Mouse (Mus musculus) CD8-positive naive resting alpha-beta T cell, adult 2 months (primary cell): ENCODE results near the gene Zfp239.
A peak's percentile ranks its signal among the peaks of the same experiment; 100 is the strongest.
"Not testable (repeated sequence)": the region's sequence is repeated elsewhere in the genome, so short reads cannot be mapped to it uniquely, and the experiment has no call there.

Experiments
- DNase-seq, 2 experiments: peaks; one replicate each; pipeline ENCODE4 v3.0.0; 2022; ENCODE audit warnings: low read depth in 2 of 2, low spot score in 2 of 2

Gene Zfp239

DNA sequence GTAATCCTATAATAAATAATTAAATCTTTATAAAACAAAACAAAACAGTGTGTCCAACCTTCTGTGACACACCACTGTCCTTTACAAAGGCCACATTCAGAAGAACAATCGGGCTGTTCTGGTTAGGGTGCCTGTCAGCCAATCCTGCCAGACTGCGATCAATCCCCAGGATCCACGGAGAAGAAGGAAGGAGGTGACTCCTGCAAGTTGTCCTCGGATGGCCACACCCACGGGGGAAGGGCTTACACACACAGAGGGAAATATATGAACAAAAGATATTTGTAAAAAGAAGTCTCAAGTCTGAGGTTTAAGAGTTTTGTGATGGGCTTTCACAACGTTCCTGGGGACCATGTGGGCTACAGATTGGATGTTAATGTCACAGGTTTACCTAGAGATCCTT, at the start of gene Zfp239:
Zfp239 (plus strand) TSS at position 253 of the 400 bp plus-strand sequence.
- no peak for DNase-seq

DNA sequence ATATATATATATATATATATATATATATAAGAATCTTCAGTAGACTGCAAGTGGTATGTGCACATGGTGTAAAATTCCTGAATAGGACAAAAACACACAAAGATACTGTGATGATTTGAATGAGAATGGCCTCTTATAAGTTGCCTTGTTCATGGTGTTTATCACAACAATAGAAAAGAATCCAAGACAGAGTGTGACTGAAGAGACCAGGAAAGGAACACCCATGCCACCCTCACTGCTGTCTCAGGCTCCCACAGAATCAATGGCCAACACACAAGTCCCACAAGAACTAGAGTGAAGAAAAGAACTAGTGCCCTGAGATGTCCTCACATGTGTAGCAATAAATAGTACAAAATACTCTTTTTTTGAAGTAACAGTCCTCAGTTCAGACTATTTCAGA, 47.2 kb upstream of the Zfp239 start:
- no peak for DNase-seq

DNA sequence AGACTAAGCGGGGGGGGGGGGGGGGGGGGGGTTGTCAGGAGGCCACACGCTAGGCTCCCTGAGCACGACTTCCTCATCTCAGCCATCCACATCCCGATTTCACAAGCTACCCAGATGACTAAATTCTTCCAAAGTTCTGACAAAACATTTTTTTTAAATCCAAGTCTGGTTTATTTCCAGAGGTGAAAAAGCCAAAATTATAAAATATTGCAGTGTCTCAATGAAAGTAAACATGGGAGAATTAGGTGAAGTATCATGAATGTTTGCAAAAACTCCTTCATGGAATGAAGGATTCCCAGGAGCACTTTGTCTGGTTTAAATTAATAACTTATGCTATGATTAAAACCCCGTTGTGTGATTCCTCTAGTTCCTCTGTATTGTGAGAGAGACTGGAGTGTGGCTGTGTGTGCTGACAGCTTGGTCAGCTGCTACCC, 44.8 kb upstream of the Zfp239 start:
- no peak for DNase-seq

DNA sequence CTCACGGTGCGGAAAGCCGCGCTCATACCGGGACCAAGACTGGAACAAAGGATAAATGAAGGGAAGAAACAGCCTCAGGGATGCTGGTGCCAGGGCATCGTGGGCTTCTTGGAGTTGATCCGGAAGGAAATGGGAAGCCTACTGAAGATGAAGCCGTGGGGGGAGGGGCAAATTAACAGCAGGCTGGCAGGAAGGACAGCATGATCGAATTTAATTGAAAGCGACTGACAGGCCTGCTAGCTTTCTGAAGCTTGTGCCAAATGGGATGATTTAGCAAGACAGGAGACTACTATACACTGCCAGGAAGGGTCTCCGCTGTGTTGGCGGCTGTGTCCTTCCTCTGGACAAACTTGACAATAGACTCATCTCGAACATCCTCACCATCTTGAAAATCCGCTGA, 41.6 kb upstream of the Zfp239 start:
- DNase-seq = no peak

DNA sequence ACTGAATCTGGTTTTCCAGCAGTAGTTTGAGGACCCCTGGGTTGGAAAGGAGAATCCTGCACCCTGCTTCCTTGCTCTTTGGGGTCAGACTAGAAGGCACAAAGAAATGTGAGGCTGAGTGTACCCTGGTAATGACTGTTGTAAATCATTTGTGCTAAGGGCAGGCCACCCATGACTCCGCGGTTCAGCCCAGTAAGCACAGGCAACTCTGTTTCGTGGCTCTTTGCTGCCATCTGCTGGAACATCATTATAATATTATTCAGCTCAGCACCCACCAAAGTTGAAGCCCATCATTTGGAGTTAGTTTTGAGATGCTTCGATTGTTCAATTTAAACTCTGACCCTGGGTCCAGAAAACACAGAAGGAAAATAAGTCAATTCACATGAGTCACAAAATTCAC, 36.5 kb upstream of the Zfp239 start:
- peak; percentile 53 for DNase-seq

DNA sequence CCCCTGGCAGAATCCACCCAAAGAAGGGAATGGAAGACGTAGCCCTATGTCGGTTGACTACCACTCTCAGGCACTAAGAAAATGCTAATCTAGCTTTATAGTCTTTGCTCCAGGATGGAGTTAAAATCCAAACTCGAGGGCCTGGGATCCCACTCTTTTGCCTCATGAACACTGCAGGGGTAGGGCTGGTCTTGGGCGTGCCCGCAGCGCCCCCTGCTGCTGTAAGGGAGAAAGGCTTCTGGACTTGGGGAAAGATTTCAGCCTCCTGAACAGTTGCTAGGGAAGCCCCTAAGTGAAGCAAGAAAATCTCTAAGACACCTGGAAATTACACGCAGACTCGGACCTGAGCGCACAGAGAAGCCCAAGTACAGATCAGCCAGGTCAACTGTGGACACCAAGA, 33.6 kb upstream of the Zfp239 start:
- DNase-seq = peak; percentile 16 to 33

DNA sequence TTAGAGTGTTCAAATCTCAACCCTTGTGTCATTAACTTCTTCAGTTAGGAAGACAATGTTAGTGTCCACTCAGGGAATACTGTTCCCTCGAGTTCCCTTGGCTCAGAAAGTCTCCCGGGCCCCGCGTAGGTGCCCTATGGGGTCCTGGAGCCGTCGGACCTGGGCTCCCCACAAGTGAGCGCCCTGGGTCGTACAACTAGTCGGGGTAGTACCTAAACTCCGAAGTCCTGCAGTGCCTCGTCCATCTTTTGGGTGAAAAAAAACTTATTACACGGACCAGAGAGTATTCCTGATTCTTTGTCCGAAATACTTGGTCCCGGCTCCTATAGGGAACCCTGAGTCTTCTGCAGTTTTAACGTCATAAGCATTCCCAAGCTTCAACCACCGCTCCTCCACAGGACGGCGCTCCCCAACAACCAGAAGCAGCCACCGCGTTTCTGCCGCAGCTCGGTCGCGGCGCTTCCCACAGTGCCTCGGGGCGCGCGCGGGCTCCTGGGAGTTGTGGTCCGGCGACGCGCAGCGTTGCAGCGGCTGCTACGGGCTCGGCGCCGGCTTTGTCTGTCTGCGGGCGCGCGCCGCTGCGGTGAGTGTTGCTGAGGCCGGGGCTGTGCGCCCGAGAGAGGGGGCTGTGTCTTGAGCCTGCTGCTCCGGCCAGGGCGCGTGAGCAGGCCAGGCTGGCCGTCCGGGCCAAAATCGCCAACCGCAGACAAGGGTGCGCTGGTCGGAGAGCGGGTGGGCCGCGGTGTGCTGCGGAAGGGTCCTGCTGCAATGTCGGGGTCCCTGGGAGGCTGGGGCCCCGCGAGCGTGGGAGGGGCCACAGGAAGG, 21.0 kb upstream of the Zfp239 start, which contains the start of gene Zfp637:
Zfp637 (plus strand) TSS at position 495 of the 825 bp plus-strand sequence.
- DNase-seq = peak; percentile 73 to 80

DNA sequence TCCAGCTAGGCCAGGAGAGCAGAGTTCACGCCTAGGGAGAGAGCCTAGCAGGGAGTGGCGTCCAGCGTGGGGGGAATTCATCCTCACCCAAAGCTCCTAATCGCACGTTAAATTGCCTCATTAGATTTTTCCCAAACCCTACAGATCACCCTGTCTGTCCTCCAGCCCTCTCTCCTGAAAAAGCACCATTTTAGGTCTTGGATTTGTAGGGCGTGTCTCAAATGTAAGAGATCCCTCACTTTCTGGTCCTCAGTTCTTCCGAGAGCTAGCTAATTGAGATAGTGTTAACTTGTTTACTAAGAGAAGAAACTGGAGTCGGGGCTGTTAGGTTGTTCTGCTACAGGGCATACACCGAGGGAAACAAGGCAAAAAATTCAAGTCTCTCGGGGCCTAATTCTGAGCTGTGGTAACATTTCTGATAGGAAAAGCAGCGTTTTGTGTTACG, 20.4 kb upstream of the Zfp239 start:
- DNase-seq = no peak

DNA sequence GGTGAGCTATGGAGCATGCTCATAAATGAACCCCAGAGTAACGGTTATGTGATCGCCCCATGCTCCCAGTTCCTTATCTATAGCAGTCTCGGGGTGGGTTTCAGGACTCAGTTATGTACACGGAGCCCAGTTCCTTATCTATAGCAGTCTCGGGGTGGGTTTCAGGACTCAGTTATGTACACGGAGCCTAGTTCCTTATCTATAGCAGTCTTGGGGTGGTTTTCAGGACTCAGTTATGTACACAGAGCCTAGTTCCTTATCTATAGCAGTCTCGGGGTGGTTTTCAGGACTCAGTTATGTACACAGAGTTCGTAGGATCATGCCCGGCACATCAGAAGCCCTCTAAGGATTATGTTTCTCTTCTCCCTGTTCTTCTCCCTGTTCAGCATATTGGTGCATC, 17.3 kb upstream of the Zfp239 start:
- DNase-seq = no peak

DNA sequence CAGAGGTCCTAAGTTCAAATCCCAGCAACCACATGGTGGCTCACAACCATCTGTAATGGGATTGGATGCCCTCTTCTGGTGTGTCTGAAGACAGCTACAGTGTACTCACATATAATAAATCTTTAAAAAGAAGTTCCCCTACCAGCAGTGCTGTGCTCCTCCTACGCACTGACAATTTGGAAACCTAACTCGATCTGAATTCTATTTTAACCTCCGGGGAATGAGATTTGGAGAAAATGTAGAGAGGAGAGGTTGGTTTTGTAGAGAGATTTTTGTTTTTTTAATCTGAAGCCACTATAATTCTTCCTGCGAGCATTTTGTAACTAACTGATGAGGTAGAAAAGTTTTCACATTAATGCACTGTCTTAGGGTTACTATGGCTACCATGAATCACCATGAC, 15.2 kb upstream of the Zfp239 start:
- DNase-seq = not testable (repeated sequence)

DNA sequence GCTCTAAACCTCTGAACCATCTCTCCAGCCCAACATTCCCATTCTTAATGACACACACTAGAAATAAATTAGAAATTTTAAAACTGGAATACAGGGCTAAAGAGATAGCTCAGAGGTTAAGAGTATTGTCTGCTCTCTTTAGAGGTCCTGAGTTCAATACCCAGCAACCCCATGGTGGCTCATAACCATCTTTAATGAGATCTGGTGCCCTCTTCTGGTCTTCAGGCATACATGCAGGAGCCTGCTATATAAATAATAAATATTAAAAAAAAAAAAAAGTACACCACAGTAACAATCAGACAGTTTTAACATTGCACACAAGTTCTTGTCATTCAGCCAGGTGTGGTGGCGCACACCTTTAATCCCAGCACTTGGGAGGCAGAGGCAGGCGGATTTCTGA, 14.1 kb upstream of the Zfp239 start:
- no peak for DNase-seq

DNA sequence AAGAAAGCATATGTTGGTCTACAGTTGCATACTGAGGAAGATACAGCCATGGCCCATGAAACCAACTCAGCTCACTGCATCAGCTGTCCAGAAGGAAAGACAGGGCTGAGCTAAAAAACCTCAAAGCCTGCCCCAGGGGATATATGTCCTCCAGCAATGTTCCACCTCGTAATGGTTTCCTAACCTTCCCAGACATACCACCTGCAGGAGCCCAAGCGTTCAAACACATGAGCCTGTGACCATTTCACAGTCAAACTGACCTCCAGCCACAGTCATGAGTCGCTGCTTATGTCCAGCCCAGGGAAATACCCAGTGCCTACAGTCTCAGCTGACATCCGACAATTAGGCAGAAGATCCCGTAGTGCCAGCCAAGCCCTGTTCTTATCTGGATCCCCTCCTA, 13.3 kb upstream of the Zfp239 start:
- DNase-seq = no peak

DNA sequence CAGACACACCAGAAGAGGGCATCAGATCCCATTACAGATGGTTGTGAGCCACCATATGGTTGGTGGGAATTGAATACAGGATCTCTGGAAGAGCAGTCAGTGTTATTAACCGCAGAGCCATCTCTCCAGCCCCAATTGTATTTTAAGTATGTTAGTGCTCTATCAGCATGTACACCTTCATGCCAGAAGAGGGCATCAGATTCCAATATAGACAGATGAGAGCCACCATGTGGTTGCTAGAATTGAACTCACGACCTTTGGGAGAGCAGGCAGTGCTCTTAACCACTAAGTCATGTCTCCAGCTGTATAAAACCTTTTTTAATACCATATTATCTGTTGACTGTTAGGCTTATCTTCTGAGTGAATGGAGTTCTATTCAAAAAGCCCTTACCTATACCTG, 10.2 kb upstream of the Zfp239 start:
- DNase-seq = no peak

DNA sequence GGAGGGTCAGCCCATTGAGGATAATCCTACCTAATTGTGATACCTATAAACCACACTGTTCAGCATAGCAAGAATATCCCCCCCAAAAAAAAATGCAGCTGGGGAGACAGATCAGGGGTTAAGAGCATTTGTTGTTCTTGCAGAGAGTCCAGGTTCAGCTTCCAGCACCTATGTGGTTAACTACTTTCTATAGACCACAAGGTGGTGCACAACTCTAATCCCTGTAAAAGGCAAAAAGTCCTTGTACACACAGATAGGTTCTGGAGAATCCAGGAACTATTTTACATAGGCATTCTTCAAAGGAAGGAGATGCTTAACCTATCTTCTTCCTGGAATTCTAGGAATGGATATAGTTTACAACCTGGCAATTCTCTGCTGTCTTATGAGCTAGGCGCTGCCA, 3.9 kb upstream of the Zfp239 start:
- DNase-seq = no peak

DNA sequence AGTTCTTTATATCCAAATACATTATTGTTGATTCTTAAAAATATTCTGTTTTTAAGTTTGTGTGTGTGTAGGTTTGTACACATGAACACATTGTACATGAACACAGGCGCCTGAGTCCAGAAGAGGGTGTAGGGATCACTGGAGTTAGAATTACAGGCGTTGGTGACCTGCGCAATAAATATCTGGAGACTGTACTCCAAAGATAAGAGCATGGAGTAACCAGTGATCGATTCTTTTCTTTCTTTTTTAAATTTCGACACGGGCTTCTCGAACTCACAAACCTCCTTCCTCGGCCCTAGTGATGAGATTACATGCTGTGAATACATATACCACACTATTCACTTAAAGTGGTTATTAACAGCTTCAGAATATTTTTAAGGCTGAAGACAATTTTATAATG, 565 bp downstream of the Zfp239 start:
- no peak for DNase-seq

DNA sequence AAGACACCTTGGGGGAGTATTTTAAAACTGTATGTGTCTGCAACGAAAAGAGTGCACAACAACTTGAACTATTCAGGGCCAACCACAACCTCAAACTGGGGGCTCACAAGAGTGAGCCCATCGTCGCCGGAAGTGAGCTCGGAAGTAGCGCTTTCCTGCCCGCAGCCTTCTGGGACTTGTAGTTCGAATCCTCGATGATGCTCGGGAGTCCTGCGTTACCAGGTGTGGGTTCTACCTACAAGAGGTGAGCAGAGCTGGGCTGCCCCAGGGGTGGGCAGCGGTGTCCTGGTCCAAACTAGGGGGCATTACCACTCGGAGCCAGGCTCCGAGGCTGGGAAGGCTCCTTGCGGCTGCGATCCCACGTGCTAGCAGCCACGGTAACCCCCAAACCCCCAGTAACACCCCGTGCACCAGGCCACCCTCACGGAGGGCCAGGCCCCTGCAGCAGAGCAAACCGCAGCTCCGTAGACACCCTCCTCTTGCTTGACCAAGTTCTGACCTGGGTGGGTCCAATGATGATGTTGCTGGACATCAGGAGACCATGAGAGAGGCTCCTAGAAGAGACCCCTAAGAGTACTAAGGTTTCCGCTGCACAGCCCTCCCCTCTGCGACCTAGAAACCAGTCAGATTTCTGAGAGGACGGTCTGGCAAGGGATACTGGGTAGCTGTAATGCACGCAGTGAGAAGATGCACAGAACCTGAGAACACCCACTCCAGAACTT, 1.2 kb downstream of the Zfp239 start:
- DNase-seq = peak; percentile 33 to 55

DNA sequence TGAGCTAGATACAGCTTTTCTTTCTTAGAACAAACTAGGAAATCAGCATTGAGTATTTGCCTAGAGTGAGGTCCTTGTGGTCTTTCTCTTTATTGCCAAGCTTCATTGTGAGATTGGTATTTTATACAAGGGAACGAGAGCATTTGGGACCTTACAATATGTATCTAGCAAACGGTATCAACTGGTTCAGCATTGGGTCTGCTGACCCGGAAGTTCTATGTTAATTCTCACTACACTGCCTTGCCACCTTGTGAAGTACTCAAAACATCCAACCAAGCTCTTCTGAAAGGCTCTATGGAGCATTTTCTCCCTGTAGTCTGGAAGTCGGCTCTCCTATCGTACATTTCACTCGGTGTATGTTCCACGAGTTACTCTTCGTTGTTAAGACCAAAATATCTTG, 1.9 kb downstream of the Zfp239 start:
- DNase-seq = no peak

DNA sequence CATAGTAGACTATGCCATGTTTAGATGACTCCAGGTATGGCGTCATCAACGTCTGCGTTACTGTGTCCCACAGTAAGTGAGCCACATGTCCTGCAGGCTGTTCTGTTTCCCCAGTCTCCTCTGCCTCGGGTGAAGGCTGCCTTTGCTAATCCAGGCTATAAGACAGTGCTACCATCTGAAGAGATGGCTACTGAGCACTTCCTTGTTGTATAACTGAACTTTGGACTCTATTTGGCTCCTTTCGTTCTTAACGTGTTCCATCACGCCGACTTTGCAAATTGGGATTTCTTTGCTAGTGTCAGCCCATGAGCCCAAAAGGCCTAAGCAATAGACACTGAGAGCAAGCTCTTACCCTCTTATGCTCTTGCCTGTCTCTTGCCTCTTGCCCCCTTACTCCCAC, 6.3 kb downstream of the Zfp239 start:
- no peak for DNase-seq

DNA sequence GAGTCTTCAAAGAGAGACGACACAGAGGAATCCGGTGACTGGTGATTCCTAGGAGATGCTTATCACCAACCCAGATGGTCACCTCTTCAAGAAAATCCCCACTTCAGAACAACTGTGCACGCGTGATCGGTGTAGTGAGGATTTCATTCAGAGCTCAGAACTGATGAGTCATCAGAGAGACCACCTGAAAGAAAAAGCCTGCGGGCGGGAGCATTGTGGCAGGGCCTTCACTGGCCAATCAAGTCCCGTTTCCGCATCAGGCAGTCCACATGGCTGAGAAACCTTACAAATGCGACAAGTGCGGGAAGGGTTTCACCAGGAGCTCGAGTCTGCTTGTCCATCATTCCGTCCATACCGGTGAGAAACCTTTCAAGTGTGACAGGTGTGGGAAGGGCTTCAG, 9.1 kb downstream of the Zfp239 start:
- DNase-seq = no peak

DNA sequence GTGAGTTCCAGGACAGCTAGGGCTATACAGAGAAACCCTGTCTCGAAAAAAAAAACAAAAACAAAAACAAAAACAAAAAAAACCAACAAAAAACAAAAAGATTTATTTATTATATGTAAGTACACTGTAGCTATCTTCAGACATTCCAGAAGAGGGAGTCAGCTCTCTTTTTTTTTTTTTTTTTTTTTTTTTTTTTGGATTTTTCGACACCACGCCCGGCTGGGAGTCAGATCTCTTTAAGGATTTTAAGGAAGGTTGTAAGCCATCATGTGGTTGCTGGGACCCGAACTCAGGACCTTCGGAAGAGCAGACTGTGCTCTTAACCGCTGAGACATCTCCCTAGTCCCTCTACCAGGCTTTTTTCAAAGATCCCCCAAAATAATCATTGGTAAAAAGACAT, 11.6 kb downstream of the Zfp239 start:
- DNase-seq = not testable (repeated sequence)

DNA sequence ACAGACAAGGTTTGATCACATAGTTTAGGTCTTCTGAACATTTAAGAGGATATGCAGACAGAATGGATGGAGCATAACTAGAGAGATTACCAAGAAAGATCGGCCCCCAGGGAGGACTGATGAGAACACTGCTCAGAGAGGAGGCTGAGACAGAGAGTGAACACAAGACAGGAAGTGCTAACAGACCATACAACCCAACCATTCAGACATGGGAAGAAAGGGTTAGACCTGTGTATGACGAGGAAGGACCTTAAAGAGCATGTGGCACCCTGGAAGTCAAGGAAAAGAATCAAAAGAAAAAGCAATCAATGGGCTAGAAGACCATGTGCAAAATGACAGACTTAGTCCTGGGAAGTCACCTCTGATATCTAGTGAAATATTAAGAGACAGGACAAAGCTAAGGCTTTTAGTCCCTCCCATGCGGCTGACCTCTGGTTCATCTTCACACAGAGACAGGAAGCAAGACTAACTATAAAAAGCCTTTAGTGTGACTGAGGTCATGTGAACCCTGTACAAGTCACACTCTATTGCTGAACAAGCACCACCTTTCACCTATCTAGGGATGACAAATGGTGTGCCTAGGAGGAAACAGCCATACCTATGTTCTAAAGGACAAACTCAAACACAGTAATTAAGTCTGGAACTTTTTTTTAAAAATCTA, 12.9 kb downstream of the Zfp239 start:
- no peak for DNase-seq
